Mouse (Mus musculus) heart, adult 2 months (tissue): ENCODE results near the gene Ndufs3.

Source experiments
- CTCF ChIP-seq: fragments of 200-600 bp; IDR thresholded peaks from 2 replicates; pipeline ENCODE4 v1.8.1; 2022; ENCODE audit warnings: antibody characterized with exemption, mild to moderate bottlenecking, moderate library complexity
- EP300 ChIP-seq: fragments of 200-500 bp; IDR thresholded peaks from 2 replicates; pipeline ENCODE4 v1.6.1; 2011; ENCODE audit warnings: low read depth, low read length, control low read depth; ENCODE audit not compliant: insufficient read depth
- POLR2A ChIP-seq: fragments of 200-500 bp; IDR thresholded peaks from 2 replicates; pipeline ENCODE4 v1.6.1; 2011; ENCODE audit warnings: mild to moderate bottlenecking, low read depth, low read length, control low read depth; ENCODE audit not compliant: insufficient read depth

GRCm38 (mm10) chr2:90880144-90880785 is 24.4 kb downstream of the Ndufs3 start:
- no peak for TF ChIP-seq EP300
- TF ChIP-seq CTCF: no peak
- no peak for TF ChIP-seq POLR2A
